Mouse (Mus musculus) C2C12 (cell line): ENCODE data around the gene Gria2. TPM values are rescaled to one million over a fixed set of nuclear protein-coding genes. Genes with fewer than 3 reads are reported as not detected.

ENCODE experiments used
- H3K27me3 ChIP-seq: one replicate; pipeline ENCODE4 v1.6.1; 2011; ENCODE audit not compliant: control insufficient read depth, insufficient read depth, insufficient read length
- H3K36me3 ChIP-seq: one replicate; pipeline ENCODE4 v1.6.1; 2011; ENCODE audit not compliant: control insufficient read depth, insufficient read depth
- H3K4me3 ChIP-seq: one replicate; pipeline ENCODE4 v1.5.1; 2011; ENCODE audit warnings: mild to moderate bottlenecking, control low read depth; ENCODE audit not compliant: poor library complexity, insufficient read depth, severe bottlenecking
- H3K79me2 ChIP-seq: one replicate; pipeline ENCODE4 v1.6.1; 2011; ENCODE audit not compliant: control insufficient read depth, insufficient read depth
- H3K79me3 ChIP-seq: one replicate; pipeline ENCODE4 v1.6.1; 2011; ENCODE audit warnings: low read depth, control low read depth
- H3ac ChIP-seq: one replicate; pipeline ENCODE3; 2011; ENCODE audit warnings: low read depth; ENCODE audit not compliant: control insufficient read depth, insufficient read length
- CEBPB ChIP-seq: IDR thresholded peaks from one replicate; pipeline ENCODE4 v1.6.1; 2011; ENCODE audit warnings: low read depth, mild to moderate bottlenecking, control low read depth, moderate library complexity
- CTCF ChIP-seq: IDR thresholded peaks from one replicate; pipeline ENCODE4 v1.5.1; 2011; ENCODE audit not compliant: control insufficient read depth, insufficient read depth, insufficient read length
- FOSL1 ChIP-seq: IDR thresholded peaks from one replicate; pipeline ENCODE4 v1.8.0; 2011; ENCODE audit warnings: mild to moderate bottlenecking, low read length; ENCODE audit not compliant: poor library complexity, insufficient read depth, severe bottlenecking
- MAX ChIP-seq: IDR thresholded peaks from one replicate; pipeline ENCODE4 v1.6.1; 2011; ENCODE audit warnings: mild to moderate bottlenecking, control low read depth
- MYOD1 ChIP-seq: IDR thresholded peaks from one replicate; pipeline ENCODE4 v1.6.1; 2011; ENCODE audit warnings: low read depth; ENCODE audit not compliant: control insufficient read depth, insufficient read length
- MYOG ChIP-seq: IDR thresholded peaks from one replicate; pipeline ENCODE4 v1.6.1; 2011; ENCODE audit not compliant: control insufficient read depth, insufficient read length; ENCODE audit errors: extremely low read depth
- USF1 ChIP-seq: IDR thresholded peaks from one replicate; pipeline ENCODE4 v1.6.1; 2011; ENCODE audit warnings: low read depth, mild to moderate bottlenecking, control low read depth, moderate library complexity
- polyA plus RNA-seq: library from polyadenylated mRNA; unstranded; fragments of >200 nt; fragmentation: generic; extraction: Trizol; gene quantifications from one replicate; pipeline ENCODE4 v1.2.1, GENCODE M21; 2012; ENCODE audit warnings: missing spikeins

Gene Gria2
- polyA plus RNA-seq, 1 experiment: not detected

- Histone ChIP-seq H3ac (no peak overlapping the region), H3K27me3 (no peaks in the 10 kb centered on the region), H3K4me3 (no peak overlapping the region), H3K79me3 (no peaks in the 10 kb centered on the region), H3K79me2 (no peaks in the 10 kb centered on the region), H3K36me3 (no peaks in the 10 kb centered on the region)
- TF ChIP-seq CTCF (no peak), CEBPB (no peak), MAX (no peak), MYOD1 (no peak), MYOG (no peak), USF1 (no peak)
Observed at GRCm38 (mm10) chr3:80787116-80787744, 15.4 kb downstream of the Gria2 start.

GRCm38 (mm10) chr3:80781144-80781530 is 21.5 kb downstream of the Gria2 start:
- Histone ChIP-seq H3K4me3 (no peak overlapping the region), H3K79me2 (no peaks in the 10 kb centered on the region), H3K79me3 (no peaks in the 10 kb centered on the region), H3K36me3 (no peaks in the 10 kb centered on the region), H3K27me3 (no peaks in the 10 kb centered on the region), H3ac (no peak overlapping the region)
- TF ChIP-seq CTCF (no peak), MYOG (no peak), MAX (no peak), FOSL1 (no peak), MYOD1 (no peak), CEBPB (no peak), USF1 (no peak)

- H3K27me3 ChIP-seq: no peaks in the 10 kb centered on the region
- H3K79me3 ChIP-seq: no peaks in the 10 kb centered on the region
- H3ac ChIP-seq: no peak overlapping the region
- H3K36me3 ChIP-seq: no peaks in the 10 kb centered on the region
- TF ChIP-seq FOSL1 (no peak), CEBPB (no peak), MYOD1 (no peak), MYOG (no peak), CTCF (no peak), USF1 (no peak), MAX (no peak)
- H3K4me3 ChIP-seq: no peak overlapping the region
- H3K79me2 ChIP-seq: no peaks in the 10 kb centered on the region
Observed at GRCm38 (mm10) chr3:80780383-80781143, 22.1 kb downstream of the Gria2 start.

GRCm38 (mm10) chr3:80776628-80777027 is 26.0 kb downstream of the Gria2 start:
- no peaks in the 10 kb centered on the region for H3K36me3 ChIP-seq
- no peak overlapping the region for H3ac ChIP-seq
- no peaks in the 10 kb centered on the region for H3K79me2 ChIP-seq
- H3K79me3 ChIP-seq: no peaks in the 10 kb centered on the region
- no peaks in the 10 kb centered on the region for H3K27me3 ChIP-seq
- no peak for TF ChIP-seq MAX
- no peak for TF ChIP-seq CEBPB
- no peak for TF ChIP-seq FOSL1
- no peak for TF ChIP-seq MYOD1
- no peak for TF ChIP-seq CTCF
- no peak overlapping the region for H3K4me3 ChIP-seq

GRCm38 (mm10) chr3:80775971-80776370 is 26.7 kb downstream of the Gria2 start:
- Histone ChIP-seq H3ac (no peak overlapping the region), H3K36me3 (no peaks in the 10 kb centered on the region), H3K79me3 (no peaks in the 10 kb centered on the region), H3K4me3 (no peak overlapping the region), H3K27me3 (no peaks in the 10 kb centered on the region), H3K79me2 (no peaks in the 10 kb centered on the region)
- TF ChIP-seq MYOD1: no peak
- no peak for TF ChIP-seq MAX
- no peak for TF ChIP-seq CEBPB
- TF ChIP-seq MYOG: no peak
- no peak for TF ChIP-seq USF1
- TF ChIP-seq CTCF: no peak
- no peak for TF ChIP-seq FOSL1
